Mouse (Mus musculus): Measurements from ENCODE around the gene Tlx1. TPM values are rescaled to one million over a fixed set of nuclear protein-coding genes. Genes with fewer than 3 reads are reported as not detected.

The Tlx1 gene
- not detected in 2 replicates for polyA plus RNA-seq (2015; fragmentation: Nextera tagmentation; extraction: Ambion mirVana)

GRCm38 (mm10) chr19:45150490-45151181, at the start of gene Tlx1:
TSS of gene Tlx1 (plus strand) at chr19:45150680.
- H3K27me3 ChIP-seq, result peaks cover 99% of the 10 kb centered on the region
- no peak within 1 kb of the TSS for H3K27ac ChIP-seq
- peak within 1 kb of the TSS; percentile 25 for H3K4me3 ChIP-seq
- H3K9ac ChIP-seq, result no peak within 1 kb of the TSS
- no peak for ATAC-seq (ENCODE audit: borderline replicate concordance, extremely low read depth, low FRiP score, low TSS enrichment)
- no peaks in the 10 kb centered on the region for H3K9me3 ChIP-seq
- peak within 1 kb of the TSS; percentile 47 for H3K4me2 ChIP-seq
- peaks cover 14% of the 10 kb centered on the region for H3K4me1 ChIP-seq
- WGBS, result under 1% methylated on average over 50 of the region's 61 CpGs
- H3K36me3 ChIP-seq, result no peaks in the 10 kb centered on the region

GRCm38 (mm10) chr19:45105591-45105990, 44.9 kb upstream of the Tlx1 start:
- WGBS, result 11% methylated on average over 1 of the region's 1 CpGs
- Histone ChIP-seq H3K4me3 (no peak overlapping the region), H3K36me3 (no peaks in the 10 kb centered on the region), H3K9ac (no peak overlapping the region), H3K4me2 (no peak overlapping the region), H3K27me3 (peaks cover 45% of the 10 kb centered on the region), H3K4me1 (no peaks in the 10 kb centered on the region), H3K27ac (no peak overlapping the region), H3K9me3 (no peaks in the 10 kb centered on the region)
- ATAC-seq (ENCODE audit: borderline replicate concordance, extremely low read depth, low FRiP score, low TSS enrichment), result no peak

GRCm38 (mm10) chr19:45106689-45107088, 43.8 kb upstream of the Tlx1 start:
- no peaks in the 10 kb centered on the region for H3K4me1 ChIP-seq
- H3K9me3 ChIP-seq, result no peaks in the 10 kb centered on the region
- ATAC-seq (ENCODE audit: borderline replicate concordance, extremely low read depth, low FRiP score, low TSS enrichment), result 0 out of 2 replicates have a peak, but pooled peaks have one; percentile 14
- no peak overlapping the region for H3K9ac ChIP-seq
- no peaks in the 10 kb centered on the region for H3K36me3 ChIP-seq
- peaks cover 38% of the 10 kb centered on the region for H3K27me3 ChIP-seq
- 39% methylated on average over 6 of the region's 6 CpGs for WGBS
- no peak overlapping the region for H3K4me2 ChIP-seq
- no peak overlapping the region for H3K27ac ChIP-seq
- H3K4me3 ChIP-seq, result no peak overlapping the region

GRCm38 (mm10) chr19:45110681-45111080, 39.8 kb upstream of the Tlx1 start:
- H3K9me3 ChIP-seq, result no peaks in the 10 kb centered on the region
- no peak for ATAC-seq (ENCODE audit: borderline replicate concordance, extremely low read depth, low FRiP score, low TSS enrichment)
- H3K4me3 ChIP-seq, result no peak overlapping the region
- WGBS, result 59% methylated on average over 8 of the region's 8 CpGs
- H3K9ac ChIP-seq, result no peak overlapping the region
- no peaks in the 10 kb centered on the region for H3K36me3 ChIP-seq
- no peak overlapping the region for H3K27ac ChIP-seq
- H3K4me2 ChIP-seq, result no peak overlapping the region
- H3K4me1 ChIP-seq, result peaks cover 8% of the 10 kb centered on the region
- peaks cover 7% of the 10 kb centered on the region; the same call in 1 of the 2 replicates for H3K27me3 ChIP-seq

- peaks cover 3% of the 10 kb centered on the region; the same call in 1 of the 2 replicates for H3K27me3 ChIP-seq
- ATAC-seq (ENCODE audit: borderline replicate concordance, extremely low read depth, low FRiP score, low TSS enrichment), result no peak
These were observed 38.0 kb upstream of the Tlx1 start for GRCm38 (mm10) chr19:45112444-45112843.

GRCm38 (mm10) chr19:45113791-45114460, 36.6 kb upstream of the Tlx1 start:
- H3K9ac ChIP-seq, result no peak overlapping the region
- peaks cover 3% of the 10 kb centered on the region; the same call in 1 of the 2 replicates for H3K27me3 ChIP-seq
- peak overlapping the region; percentile 14; the same call in 1 of the 2 replicates for H3K4me2 ChIP-seq
- 6% methylated on average over 18 of the region's 18 CpGs for WGBS
- peak; percentile 35; the same call in 1 of the 2 replicates for ATAC-seq (ENCODE audit: borderline replicate concordance, extremely low read depth, low FRiP score, low TSS enrichment)
- H3K36me3 ChIP-seq, result no peaks in the 10 kb centered on the region
- peaks cover 8% of the 10 kb centered on the region for H3K4me1 ChIP-seq
- no peak overlapping the region for H3K27ac ChIP-seq
- H3K9me3 ChIP-seq, result no peaks in the 10 kb centered on the region
- H3K4me3 ChIP-seq, result no peak overlapping the region

More at GRCm38 (mm10) chr19:45112444-45112843, 38.0 kb upstream of the Tlx1 start:
- Histone ChIP-seq H3K27ac (no peak overlapping the region), H3K9ac (no peak overlapping the region), H3K9me3 (no peaks in the 10 kb centered on the region), H3K36me3 (no peaks in the 10 kb centered on the region), H3K4me1 (peaks cover 8% of the 10 kb centered on the region), H3K4me2 (no peak overlapping the region), H3K4me3 (no peak overlapping the region)
- 82% methylated on average over 6 of the region's 6 CpGs for WGBS

- ATAC-seq (ENCODE audit: borderline replicate concordance, extremely low read depth, low FRiP score, low TSS enrichment), result no peak
- Histone ChIP-seq H3K9me3 (no peaks in the 10 kb centered on the region), H3K4me2 (no peak overlapping the region), H3K36me3 (no peaks in the 10 kb centered on the region), H3K27ac (no peak overlapping the region), H3K4me1 (peaks cover 8% of the 10 kb centered on the region), H3K4me3 (no peak overlapping the region), H3K27me3 (peaks cover 3% of the 10 kb centered on the region; the same call in 1 of the 2 replicates), H3K9ac (no peak overlapping the region)
- WGBS, result 25% methylated on average over 3 of the region's 3 CpGs
These were observed 35.7 kb upstream of the Tlx1 start for GRCm38 (mm10) chr19:45114772-45115171.

GRCm38 (mm10) chr19:45116798-45117197, 33.7 kb upstream of the Tlx1 start:
- Histone ChIP-seq H3K27me3 (peaks cover 13% of the 10 kb centered on the region; the same call in 1 of the 2 replicates), H3K4me3 (no peak overlapping the region), H3K9me3 (no peaks in the 10 kb centered on the region), H3K4me2 (no peak overlapping the region), H3K4me1 (peaks cover 8% of the 10 kb centered on the region), H3K9ac (no peak overlapping the region), H3K27ac (no peak overlapping the region), H3K36me3 (no peaks in the 10 kb centered on the region)
- 21% methylated on average over 1 of the region's 1 CpGs for WGBS
- no peak for ATAC-seq (ENCODE audit: borderline replicate concordance, extremely low read depth, low FRiP score, low TSS enrichment)

- H3K27ac ChIP-seq, result no peak overlapping the region
- H3K9me3 ChIP-seq, result no peaks in the 10 kb centered on the region
- H3K36me3 ChIP-seq, result no peaks in the 10 kb centered on the region
- ATAC-seq (ENCODE audit: borderline replicate concordance, extremely low read depth, low FRiP score, low TSS enrichment), result 0 out of 2 replicates have a peak, but pooled peaks have one; percentile 19
- WGBS, result 14% methylated on average over 14 of the region's 14 CpGs
- H3K4me2 ChIP-seq, result no peak overlapping the region
- H3K9ac ChIP-seq, result no peak overlapping the region
- no peak overlapping the region for H3K4me3 ChIP-seq
- peaks cover 67% of the 10 kb centered on the region for H3K27me3 ChIP-seq
- H3K4me1 ChIP-seq, result 0 out of 2 replicates have a peak, but pooled peaks cover 8% of the 10 kb centered on the region
These were observed 18.4 kb upstream of the Tlx1 start for GRCm38 (mm10) chr19:45131966-45132628.

- no peaks in the 10 kb centered on the region for H3K4me1 ChIP-seq
- no peak overlapping the region for H3K4me2 ChIP-seq
- H3K9me3 ChIP-seq, result no peaks in the 10 kb centered on the region
- no peak overlapping the region for H3K27ac ChIP-seq
- WGBS, result 11% methylated on average over 3 of the region's 3 CpGs
- H3K9ac ChIP-seq, result no peak overlapping the region
- H3K27me3 ChIP-seq, result peaks cover 97% of the 10 kb centered on the region
- H3K36me3 ChIP-seq, result no peaks in the 10 kb centered on the region
- no peak for ATAC-seq (ENCODE audit: borderline replicate concordance, extremely low read depth, low FRiP score, low TSS enrichment)
- H3K4me3 ChIP-seq, result no peak overlapping the region
These were observed 7.9 kb upstream of the Tlx1 start for GRCm38 (mm10) chr19:45142531-45142930.

GRCm38 (mm10) chr19:45143214-45143895, 7.1 kb upstream of the Tlx1 start:
- Histone ChIP-seq H3K9me3 (no peaks in the 10 kb centered on the region), H3K36me3 (no peaks in the 10 kb centered on the region), H3K9ac (no peak overlapping the region), H3K27me3 (peaks cover 100% of the 10 kb centered on the region), H3K4me2 (no peak overlapping the region), H3K27ac (no peak overlapping the region), H3K4me1 (no peaks in the 10 kb centered on the region), H3K4me3 (no peak overlapping the region)
- WGBS, result under 1% methylated on average over 45 of the region's 46 CpGs
- ATAC-seq (ENCODE audit: borderline replicate concordance, extremely low read depth, low FRiP score, low TSS enrichment), result no peak

All from lung, embryonic 15.5 days (tissue).